Mouse (Mus musculus) thymus, adult 2 months (tissue): ENCODE measurements around the gene Ing4. TPM values are rescaled to one million over a fixed set of nuclear protein-coding genes. Genes with fewer than 3 reads are reported as not detected.

Experiments used
- DNase-seq: peaks from one replicate; pipeline ENCODE4 v3.0.0; 2021
- H3K27ac ChIP-seq: fragments of 200-500 bp; 2 replicates; pipeline ENCODE4 v1.5.1; 2012; ENCODE audit warnings: low read length, control low read depth; ENCODE audit not compliant: control insufficient read depth, insufficient read depth
- H3K27me3 ChIP-seq: fragments of 200-500 bp; 2 replicates; pipeline ENCODE4 v1.6.1; 2012; ENCODE audit warnings: mild to moderate bottlenecking, low read length, moderate library complexity, mixed read lengths; ENCODE audit not compliant: control insufficient read depth, insufficient read depth
- H3K36me3 ChIP-seq: fragments of 200-500 bp; 2 replicates; pipeline ENCODE4 v1.6.1; 2012; ENCODE audit warnings: mild to moderate bottlenecking, low read length, moderate library complexity; ENCODE audit not compliant: control insufficient read depth, insufficient read depth
- H3K4me1 ChIP-seq: fragments of 200-500 bp; replicated peaks from 2 replicates; pipeline ENCODE4 v1.6.1; 2012; ENCODE audit warnings: low read length; ENCODE audit not compliant: control insufficient read depth, insufficient read depth
- H3K4me3 ChIP-seq: fragments of 200-500 bp; 2 replicates; pipeline ENCODE4 v1.5.1; 2012; ENCODE audit warnings: mild to moderate bottlenecking, low read length, control low read depth, moderate library complexity; ENCODE audit not compliant: control insufficient read depth, insufficient read depth
- CTCF ChIP-seq: fragments of 200-500 bp; IDR thresholded peaks from 2 replicates; pipeline ENCODE4 v1.5.1; 2012; ENCODE audit warnings: mild to moderate bottlenecking, control low read depth, low read length, moderate library complexity, borderline replicate concordance; ENCODE audit not compliant: control insufficient read depth, poor library complexity, insufficient read depth; ENCODE audit errors: extremely low read depth
- POLR2A ChIP-seq: fragments of 200-500 bp; IDR thresholded peaks from 2 replicates; pipeline ENCODE4 v1.6.1; 2012; ENCODE audit warnings: mild to moderate bottlenecking, low read length, control low read depth, moderate library complexity; ENCODE audit not compliant: control insufficient read depth, poor library complexity, insufficient read depth; ENCODE audit errors: extremely low read depth
- WGBS: fragments of 180-500 bp; shearing (Covaris S2); methylation state at CpG from one replicate; pipeline ENCODE4 v1.1.7; 2018; 5-methylcytosine and 5-hydroxymethylcytosine counted together
- polyA plus RNA-seq: library from polyadenylated mRNA; depleted of rRNA; stranded (reverse); fragments of >200 nt; gene quantifications from 2 replicates; pipeline ENCODE4 v1.2.3, GENCODE M21; 2012; rRNA removed

Ing4 gene
- 96.8 and 99.4 TPM in 2 replicates for polyA plus RNA-seq

DNA sequence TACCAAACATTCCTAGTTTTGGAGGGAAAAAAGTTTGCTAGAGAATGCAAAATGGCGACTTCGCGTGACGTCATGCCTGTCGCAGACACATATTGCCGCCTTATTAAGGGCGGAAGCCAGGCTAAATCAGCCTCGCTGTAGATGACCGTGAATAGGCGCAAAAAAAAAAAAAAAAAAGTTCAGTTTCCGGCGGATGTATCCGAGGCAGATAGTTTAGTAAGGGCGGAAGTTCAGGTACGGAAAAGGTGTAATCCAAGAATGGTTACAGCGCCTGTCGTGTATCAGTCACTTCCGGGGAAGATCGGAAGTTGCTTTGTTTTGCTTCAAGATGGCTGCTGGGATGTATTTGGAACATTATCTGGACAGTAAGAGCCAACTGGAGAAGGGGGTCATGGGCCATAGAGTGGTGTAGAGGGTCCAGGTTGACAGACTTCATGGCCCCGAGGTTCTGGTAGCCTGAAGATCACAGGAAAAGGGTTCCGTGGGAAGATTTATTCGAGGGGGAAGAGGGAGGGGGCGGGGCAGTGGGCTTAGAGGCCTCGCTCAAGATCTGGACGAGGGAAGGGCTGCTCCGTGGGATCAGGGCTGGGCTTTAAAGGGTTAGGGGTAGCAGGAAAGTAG lies at the start of gene Ing4:
Gene Ing4 (plus strand): TSS at position 228 of the 621 bp plus-strand sequence.
- H3K36me3 ChIP-seq: peaks cover 31% of the 10 kb centered on the region
- WGBS: under 1% methylated on average over 26 of the region's 26 CpGs
- DNase-seq: peak; percentile 87
- peaks cover 5% of the 10 kb centered on the region; the same call in 1 of the 2 replicates for H3K4me1 ChIP-seq
- H3K4me3 ChIP-seq: peak within 1 kb of the TSS; percentile 74
- no peaks in the 10 kb centered on the region for H3K27me3 ChIP-seq
- H3K27ac ChIP-seq: peak within 1 kb of the TSS; percentile 9
- TF ChIP-seq POLR2A: no peak
- TF ChIP-seq CTCF: no peak

DNA sequence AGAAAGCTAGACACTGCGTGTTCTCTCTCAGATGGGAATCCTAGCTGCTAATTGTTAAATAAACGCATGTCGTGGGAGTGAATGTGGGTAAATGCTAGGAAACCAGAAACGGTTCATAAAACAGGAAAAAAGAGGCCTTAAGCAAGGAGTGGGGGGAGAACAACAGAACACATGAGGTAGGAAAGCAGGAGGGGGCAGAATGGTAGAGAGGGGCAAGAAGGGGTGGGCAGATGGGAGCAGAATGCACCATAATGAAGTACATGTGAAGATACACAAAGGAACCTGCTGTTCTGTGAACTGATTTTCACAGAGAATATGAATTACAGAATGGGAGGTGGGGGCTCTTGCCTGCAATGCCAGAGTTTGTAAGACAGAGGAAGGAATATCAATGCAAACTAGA lies 47.3 kb upstream of the Ing4 start:
- Histone ChIP-seq H3K27ac (no peak overlapping the region), H3K27me3 (peaks cover 4% of the 10 kb centered on the region; the same call in 1 of the 2 replicates), H3K4me1 (peaks cover 9% of the 10 kb centered on the region), H3K36me3 (no peaks in the 10 kb centered on the region), H3K4me3 (no peak overlapping the region)
- DNase-seq: no peak
- 75% methylated on average over 4 of the region's 4 CpGs for WGBS
- TF ChIP-seq CTCF: no peak
- TF ChIP-seq POLR2A: no peak

DNA sequence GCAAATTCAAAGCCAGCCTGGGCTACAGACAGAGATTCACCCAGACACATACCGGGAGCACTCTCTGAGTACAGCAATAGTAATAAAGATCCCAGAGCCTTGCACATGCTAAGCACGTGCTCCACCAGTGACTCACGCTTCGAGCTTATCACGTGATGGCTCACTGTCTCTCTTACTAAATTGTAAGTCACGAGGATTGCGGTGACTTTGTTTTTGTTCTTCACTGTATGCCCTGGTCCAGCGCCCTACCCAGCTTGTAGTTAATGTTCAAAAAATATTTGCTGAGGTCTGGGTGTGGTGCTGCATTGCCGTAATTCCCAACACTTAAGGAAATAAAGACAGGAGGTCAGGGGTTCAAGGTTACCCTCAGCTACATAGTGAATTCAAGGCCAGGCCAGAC lies 46.2 kb upstream of the Ing4 start:
- TF ChIP-seq POLR2A: no peak
- TF ChIP-seq CTCF: no peak
- H3K27ac ChIP-seq: no peak overlapping the region
- no peak for DNase-seq
- 89% methylated on average over 9 of the region's 9 CpGs for WGBS
- H3K27me3 ChIP-seq: peaks cover 9% of the 10 kb centered on the region; the same call in 1 of the 2 replicates
- peaks cover 21% of the 10 kb centered on the region for H3K4me1 ChIP-seq
- H3K4me3 ChIP-seq: no peak overlapping the region
- no peaks in the 10 kb centered on the region for H3K36me3 ChIP-seq

DNA sequence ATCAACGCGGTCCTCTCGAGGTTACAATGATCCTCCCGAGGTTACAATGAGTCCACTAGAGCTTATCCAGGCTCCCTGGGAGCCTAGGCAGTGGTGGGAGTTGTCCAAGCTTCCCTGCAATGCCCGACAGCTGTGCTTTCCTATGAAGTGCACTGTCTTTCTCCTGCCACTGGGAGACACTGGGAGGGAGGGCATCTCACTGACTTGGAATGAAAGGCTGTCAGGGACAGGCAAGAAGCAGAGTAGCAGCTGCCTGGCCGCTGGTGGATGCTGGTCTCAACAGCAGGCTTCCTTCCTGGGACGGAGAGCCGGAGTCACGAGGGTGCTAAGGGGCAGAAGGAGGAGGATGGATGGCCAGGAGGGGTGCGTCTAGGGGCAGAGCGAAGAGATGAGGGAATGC lies 45.7 kb upstream of the Ing4 start:
- DNase-seq: no peak
- Histone ChIP-seq H3K27ac (no peak overlapping the region), H3K36me3 (no peaks in the 10 kb centered on the region), H3K4me3 (no peak overlapping the region), H3K27me3 (peaks cover 14% of the 10 kb centered on the region; the same call in 1 of the 2 replicates), H3K4me1 (peaks cover 23% of the 10 kb centered on the region)
- TF ChIP-seq POLR2A (no peak), CTCF (no peak)
- 34% methylated on average over 11 of the region's 11 CpGs for WGBS

- WGBS: 51% methylated on average over 7 of the region's 7 CpGs
- Histone ChIP-seq H3K27ac (no peak overlapping the region), H3K36me3 (no peaks in the 10 kb centered on the region), H3K4me1 (peaks cover 23% of the 10 kb centered on the region), H3K27me3 (peaks cover 15% of the 10 kb centered on the region; the same call in 1 of the 2 replicates), H3K4me3 (no peak overlapping the region)
- TF ChIP-seq CTCF: no peak
- TF ChIP-seq POLR2A: no peak
- DNase-seq: no peak
Observed at GRCm38 (mm10) chr6:124995246-124995645, 44.3 kb upstream of the Ing4 start.

- DNase-seq: no peak
- Histone ChIP-seq H3K27me3 (peaks cover 15% of the 10 kb centered on the region; the same call in 1 of the 2 replicates), H3K4me3 (no peak overlapping the region), H3K4me1 (peaks cover 23% of the 10 kb centered on the region), H3K36me3 (no peaks in the 10 kb centered on the region), H3K27ac (no peak overlapping the region)
- WGBS: 61% methylated on average over 8 of the region's 8 CpGs
- TF ChIP-seq POLR2A (no peak), CTCF (no peak)
Observed at GRCm38 (mm10) chr6:124995831-124996403, 43.6 kb upstream of the Ing4 start.
